Mouse (Mus musculus): ENCODE measurements around the gene Mrps27.

The Mrps27 gene

DNA sequence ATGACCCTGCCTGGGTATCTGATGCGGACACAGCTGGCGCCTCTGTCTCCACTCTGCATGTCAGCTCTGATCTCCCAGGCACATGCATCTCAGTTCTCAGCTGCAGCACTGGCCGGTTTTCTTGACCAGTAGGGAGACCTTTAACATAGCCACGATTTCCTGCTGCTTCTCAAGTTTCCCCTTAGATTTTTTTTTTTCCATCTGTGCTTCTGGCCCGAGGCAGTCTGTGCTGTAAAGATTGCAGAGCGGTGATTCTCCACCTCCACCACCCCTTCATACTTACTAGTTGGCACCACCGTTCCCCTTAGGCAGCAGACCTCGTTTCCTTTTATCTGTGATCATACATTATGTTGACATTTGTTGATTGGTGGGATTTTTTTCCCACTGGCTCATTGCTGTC is 6.6 kb downstream of the Mrps27 start:
- DNase-seq (ENCODE audit: extremely low spot score, low read depth, low spot score) = no peak

DNA sequence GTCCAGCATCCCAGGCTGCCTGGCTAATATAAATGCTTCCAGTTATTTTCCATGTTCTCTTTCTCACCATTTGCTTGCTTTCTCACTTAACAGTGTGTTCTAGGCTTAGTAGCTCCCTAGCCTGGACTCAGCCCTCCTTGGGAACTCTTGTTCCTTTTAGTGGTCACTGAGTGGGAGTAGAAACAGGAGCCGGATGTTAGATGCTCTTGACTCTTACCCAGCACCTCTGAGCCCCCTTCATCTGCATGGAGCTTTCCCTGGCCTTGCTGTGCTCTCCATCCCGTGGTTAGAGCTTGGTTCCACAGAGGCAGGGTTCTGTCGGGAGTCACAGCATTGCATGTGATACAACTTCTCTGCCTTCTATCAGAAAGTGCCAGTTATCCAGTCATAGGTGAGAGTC is 7.0 kb downstream of the Mrps27 start:
- no peak for DNase-seq (ENCODE audit: extremely low spot score, low read depth, low spot score)

DNA sequence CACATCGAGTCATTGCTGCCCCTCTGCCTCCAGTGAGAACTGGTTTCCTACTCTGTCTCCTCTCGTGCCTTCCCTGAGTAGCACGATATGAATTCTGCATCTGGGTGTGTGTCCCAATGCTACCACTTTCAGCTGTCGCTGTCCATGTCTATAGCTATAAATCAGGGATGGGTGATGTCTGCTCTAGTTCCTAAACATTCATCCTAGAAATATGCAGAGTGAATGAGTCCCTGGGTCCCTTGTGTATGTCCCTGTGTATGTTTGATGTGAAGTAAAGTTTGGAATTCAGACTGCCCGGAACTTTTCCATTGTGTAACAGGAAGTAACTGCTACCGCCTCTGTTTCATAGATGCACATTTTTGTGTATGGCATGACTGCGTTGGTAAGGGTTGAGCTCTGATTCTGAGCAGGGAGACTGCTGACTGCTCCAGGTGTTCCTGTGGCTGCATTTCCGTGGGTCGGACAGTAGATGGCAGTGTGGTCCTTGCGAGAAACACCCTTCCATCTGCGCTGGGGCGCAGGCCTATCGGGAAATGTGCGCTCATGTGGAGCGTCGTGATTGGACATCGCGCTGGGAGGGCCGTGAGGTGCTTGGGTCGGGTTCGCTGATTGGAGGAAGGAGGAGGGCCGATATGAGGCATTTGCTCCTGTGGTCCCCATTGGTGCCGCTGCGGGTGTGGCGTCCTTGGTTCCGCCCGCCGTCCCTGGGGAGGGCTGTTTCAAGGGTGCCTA is 8.3 kb downstream of the Mrps27 start:
- peak; percentile 98 for DNase-seq (ENCODE audit: extremely low spot score, low read depth, low spot score)

DNA sequence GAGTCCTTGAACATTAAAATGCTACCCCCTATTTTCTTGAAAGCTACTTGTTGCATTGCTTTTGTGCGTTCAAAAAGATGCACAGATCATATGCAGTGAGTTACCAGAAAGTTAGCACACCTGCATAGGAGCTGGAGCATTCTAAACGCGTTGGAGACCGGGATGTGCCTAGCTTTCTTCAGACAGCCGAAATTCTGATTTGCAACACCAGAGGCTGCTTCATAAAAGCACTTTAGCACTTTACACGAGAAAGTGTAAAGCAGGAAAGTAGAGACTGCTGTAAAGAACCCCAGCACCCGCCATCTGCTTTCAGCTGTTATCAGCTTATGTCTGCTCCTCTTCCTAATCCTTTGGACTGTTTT is 8.9 kb downstream of the Mrps27 start:
- no peak for DNase-seq (ENCODE audit: extremely low spot score, low read depth, low spot score)

DNA sequence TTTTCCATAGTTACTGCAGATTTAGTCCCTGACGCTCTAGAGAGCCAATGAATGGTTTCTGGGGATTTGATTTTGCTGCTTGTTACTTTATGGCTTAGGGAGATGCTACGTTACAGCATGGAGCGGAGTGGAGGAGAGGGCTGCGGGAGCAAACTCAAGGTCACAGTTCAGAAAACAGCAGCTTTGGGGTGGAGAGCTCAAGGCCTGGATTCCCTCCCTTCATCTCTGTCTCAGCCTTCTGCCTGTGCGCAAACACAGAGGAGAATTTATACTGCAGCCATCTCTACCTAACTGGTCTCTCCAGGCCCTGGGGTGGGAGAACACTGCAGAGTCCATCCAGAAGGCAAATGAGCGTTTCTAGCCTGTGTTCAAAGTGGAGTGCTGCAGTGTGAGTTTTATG is 10.5 kb downstream of the Mrps27 start:
- DNase-seq (ENCODE audit: extremely low spot score, low read depth, low spot score) = no peak

DNA sequence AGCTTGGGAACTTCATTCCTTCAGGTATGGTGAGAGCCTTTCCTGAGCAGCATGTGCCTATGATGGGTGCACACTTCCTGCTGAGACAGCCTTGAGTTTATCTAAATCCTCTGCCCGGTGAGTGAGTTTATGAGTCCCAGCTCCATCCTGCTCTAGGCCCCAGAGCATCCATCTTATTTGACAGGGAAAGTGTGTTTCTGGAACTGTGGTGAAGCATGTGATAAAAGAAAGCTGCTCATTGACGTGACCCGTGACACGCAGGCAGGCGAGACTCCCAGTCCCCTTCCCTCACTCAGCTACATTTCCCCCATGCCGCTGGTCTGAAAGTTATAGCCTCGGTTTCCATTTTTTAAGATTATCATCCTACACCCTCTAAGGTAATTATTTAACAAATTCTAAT is 11.3 kb downstream of the Mrps27 start:
- DNase-seq (ENCODE audit: extremely low spot score, low read depth, low spot score) = no peak

DNA sequence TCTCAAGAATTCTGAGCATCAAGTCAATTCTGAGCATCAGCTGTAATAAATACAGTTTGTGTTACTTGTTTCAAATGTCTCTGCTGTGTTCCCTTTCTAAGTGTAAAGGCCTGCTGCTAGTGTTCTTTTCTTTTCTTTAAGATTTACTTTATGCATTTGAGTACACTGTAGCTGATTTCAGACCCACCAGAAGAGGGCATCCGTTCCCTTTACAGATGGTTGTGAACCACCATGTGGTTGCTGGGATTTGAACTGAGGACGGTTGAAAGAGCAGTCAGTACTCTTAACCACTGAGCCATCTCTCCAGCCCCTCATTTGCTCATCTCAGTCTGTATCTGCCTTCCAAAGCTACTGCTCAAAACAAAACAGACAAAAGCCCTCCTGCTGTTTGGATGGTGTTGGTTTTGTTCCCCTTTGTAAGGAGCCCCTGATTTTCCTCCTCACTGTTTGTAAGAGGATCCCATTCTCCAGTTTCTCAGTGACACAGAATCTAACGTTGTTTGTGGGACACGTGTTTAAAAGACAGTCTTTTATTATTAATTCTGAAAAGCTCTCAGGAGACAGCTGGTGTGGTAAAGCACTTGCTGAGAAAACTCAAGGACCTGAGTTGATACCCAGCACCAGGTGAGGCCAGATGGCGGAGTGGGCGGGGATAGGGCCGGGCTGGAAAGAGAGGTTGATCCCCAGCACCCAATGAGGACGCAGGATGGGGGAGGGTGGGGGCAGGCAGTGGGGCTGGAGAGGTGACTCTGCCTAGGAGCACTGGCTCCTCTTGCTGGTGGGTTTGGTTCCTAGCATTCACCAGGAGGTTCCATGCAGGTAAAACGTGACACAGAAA is 12.1 kb downstream of the Mrps27 start:
- no peak for DNase-seq (ENCODE audit: extremely low spot score, low read depth, low spot score)

DNA sequence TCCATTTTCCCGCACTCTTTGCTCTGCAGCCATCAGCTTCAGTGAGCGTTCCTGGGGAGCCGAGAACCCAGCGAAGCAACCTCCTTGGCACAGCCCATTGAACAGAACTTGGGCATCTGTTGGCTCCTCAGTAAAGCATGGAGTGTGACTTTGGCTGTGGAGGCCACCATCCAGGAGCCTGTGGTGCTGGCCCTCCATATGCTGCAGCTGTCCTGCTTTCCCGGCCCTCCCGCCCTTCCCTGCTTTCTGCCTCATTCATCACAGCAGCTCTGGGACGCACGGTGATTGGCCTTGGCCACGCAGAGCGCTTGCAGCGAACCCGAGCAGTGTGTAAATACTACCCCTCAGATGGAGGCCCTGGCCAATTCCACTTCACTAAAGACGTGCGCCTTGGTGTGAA is 14.3 kb downstream of the Mrps27 start:
- DNase-seq (ENCODE audit: extremely low spot score, low read depth, low spot score) = no peak

DNA sequence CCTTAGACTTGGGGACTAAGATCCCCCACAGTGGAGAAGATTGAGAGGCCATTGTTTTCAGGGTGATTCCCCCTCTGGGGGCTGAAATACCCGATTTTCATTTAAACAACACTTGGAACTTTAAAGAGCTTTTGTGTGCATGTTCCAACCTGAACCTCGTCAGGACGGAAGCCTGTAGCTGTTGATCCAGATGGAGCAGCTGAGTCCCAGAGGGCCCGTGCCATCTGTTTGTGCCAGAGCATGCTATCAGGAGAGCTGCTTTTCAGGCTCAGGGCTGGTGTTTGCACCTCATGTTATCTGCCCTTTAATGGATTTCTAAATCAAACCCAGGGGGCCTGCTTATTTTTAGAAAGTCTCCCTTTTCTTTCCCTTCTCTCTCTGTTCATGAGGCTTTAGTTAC is 19.3 kb downstream of the Mrps27 start:
- DNase-seq (ENCODE audit: extremely low spot score, low read depth, low spot score) = no peak

DNA sequence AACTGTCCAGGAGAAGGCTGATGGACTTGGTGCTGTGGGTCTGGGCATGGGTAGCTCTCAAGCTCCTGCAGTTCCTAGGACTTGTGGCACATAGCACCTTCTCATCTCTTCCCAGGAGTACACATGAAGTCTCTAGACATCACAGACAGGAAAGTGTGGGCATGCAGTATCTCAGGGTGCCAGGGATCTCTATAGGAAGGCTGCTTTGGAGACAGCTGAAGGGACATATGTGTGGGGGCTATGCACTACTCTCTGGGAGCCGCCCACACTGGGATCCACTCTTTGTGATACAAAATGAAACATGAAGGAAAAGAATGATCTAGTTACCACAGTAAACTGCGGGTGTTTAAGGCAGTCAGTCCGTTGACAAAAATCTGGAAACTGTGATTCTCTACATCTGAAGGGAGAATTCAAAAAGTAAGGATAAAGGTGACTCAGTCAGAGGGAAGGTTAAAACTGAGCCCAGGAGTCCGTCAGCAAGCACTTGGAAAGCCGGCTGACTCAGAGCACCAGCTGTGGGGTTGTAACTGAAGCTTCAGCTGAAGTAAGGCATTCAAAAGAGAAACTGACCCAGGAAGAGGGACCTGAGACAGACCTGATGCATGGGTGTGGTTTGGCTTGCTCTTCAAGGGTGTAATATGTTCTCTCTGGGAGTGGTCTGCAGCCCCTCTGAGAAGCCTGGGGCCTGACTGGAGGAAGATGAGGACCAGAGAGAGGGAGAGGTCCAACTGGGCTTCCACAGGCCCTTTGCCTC is 22.0 kb downstream of the Mrps27 start:
- no peak for DNase-seq (ENCODE audit: extremely low spot score, low read depth, low spot score)

DNA sequence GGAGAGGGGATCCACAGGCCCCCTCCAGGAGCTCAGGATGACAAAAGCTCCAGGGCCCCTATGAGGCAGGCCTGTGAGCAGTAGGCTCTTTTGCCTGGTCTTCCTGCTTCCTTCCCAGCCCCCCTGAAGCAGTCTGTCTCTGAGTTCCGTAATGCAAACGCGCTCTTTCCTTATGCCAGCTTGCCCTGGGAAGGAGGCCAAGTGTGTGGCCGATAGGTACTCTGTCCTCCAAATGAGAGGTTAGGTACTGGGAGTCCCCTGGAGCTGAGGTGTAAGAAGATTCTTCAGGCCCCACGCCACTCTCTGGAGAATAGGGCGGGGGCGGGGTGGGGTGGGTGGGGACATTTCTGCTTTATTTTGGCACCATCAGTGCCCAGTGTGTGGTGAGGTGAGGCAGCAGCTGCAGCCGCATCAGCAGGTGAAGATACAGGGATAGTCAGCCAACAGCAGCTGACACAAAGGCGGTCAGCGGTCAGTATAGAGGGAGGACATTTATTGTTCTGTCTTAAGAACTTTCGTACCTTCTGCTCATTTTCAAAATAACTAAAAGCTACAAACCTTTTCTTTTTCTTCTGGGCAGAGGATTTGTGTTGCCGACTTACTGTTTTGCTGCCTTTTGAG is 23.1 kb downstream of the Mrps27 start:
- no peak for DNase-seq (ENCODE audit: extremely low spot score, low read depth, low spot score)

DNA sequence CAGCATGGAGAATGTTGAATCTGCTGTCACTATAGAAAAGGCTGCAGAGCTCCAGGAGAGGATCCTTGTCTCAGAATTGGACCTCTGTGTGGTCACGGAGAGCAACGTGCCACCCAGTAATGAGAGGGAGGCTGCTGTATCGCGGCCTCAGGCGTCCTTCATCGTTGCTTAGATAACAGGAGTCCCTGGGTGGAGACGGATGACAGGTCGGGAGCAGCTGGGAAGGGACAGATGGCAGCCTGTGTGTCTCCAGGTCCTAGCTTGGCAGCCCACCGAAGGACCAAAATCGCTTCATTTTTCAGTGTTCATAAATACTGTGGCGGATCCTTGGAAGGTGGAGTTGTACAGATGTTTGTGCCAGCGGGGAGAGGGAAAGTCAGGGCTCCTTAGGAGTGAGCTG is 24.5 kb downstream of the Mrps27 start:
- no peak for DNase-seq (ENCODE audit: extremely low spot score, low read depth, low spot score)

DNA sequence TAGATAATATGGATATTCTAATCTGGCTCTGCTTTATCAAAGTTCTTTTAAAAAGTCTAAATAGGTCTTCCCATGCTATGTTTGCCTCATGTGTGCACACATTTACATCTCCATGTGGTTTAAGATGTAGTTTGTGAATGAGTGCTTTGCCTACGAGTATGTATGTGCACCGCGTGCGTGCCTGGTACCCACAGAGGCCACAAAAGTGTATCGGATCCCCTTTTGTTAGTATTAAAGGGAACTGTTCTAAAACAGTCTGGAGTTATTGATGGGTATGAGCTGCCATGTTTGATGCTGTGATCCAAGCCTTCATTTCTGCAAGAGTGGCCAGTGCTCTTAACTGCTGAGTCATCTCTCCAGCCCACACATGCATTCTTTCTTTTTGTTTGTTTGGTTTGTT is 26.7 kb downstream of the Mrps27 start:
- DNase-seq (ENCODE audit: extremely low spot score, low read depth, low spot score) = no peak

DNA sequence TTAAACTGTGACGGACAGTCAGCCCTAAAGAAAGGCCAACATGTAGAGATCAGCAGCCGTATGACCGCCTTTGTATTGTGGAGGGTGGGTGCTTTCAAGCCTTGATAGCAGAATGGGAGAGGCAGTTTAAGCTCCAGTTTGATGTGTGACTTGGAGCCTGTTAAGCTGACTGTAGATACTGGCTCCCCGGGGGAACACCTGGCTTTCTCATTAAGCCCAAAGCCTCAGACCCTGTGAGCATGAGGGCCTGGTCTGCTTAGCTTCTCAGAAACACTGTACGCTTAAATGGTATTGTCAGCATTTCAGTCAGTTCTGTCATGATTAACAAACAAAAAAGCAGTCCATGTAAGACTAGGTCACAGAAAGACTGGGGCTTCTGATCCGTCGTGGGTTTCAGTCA is 29.1 kb downstream of the Mrps27 start:
- DNase-seq (ENCODE audit: extremely low spot score, low read depth, low spot score) = no peak

DNA sequence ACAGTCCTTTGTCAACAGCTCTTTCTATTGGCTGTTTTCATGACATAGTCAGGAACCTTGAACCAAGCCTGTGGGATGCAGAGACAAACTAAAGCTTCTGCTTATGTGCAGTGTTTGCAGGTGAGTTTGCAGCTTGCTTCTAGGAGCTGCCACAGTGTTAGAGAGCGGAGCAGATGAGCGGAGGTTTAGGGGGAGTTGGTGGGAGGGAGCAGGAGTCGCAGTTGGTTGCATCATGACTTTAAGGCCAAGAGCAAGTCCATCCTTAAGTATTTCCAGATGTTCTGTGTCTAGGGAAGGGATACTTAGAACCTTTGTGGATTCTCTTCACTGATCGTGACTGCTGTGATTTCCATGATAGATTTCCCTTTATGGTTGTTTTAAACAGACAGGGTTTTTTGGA is 29.6 kb downstream of the Mrps27 start:
- DNase-seq (ENCODE audit: extremely low spot score, low read depth, low spot score) = no peak

DNA sequence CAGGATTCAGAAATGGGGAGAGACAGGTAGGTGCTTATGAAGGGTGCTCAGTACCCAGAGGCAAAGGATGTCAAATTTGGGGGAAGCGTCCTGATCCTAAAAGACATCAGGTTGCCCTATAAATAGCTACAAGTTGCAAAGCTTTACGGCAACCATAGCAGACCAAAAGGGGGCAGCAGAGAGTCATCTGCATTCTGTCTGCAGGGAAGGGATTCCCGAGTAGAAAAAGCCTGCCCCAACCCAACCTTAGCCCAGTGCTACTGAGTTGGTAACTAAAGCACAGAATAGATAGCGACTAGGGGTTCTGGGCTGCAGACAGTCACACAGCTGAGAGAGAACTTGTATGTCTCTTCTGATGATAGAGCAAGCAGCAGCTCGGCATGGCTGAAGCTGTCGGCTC is 31.0 kb downstream of the Mrps27 start:
- peak; percentile 79 for DNase-seq (ENCODE audit: extremely low spot score, low read depth, low spot score)

DNA sequence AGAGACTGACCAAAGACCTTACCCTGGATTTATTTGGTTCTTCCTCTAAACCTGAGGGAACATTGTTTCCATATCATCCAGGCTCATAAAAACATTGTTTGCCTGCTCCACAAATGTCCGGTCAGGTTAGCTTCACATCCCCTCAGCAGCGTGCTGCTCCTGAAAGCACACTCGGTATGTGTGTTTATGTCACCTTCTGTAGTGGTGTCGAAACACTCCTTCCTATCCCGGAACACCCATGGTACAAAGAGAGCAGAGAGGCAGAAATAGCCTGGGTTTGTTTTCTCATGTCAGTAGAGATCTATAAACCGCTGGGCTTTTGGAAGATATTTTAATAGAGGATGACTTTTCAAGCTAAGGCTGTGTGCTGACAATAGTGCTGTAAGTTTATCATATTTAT is 32.5 kb downstream of the Mrps27 start:
- DNase-seq (ENCODE audit: extremely low spot score, low read depth, low spot score) = no peak

DNA sequence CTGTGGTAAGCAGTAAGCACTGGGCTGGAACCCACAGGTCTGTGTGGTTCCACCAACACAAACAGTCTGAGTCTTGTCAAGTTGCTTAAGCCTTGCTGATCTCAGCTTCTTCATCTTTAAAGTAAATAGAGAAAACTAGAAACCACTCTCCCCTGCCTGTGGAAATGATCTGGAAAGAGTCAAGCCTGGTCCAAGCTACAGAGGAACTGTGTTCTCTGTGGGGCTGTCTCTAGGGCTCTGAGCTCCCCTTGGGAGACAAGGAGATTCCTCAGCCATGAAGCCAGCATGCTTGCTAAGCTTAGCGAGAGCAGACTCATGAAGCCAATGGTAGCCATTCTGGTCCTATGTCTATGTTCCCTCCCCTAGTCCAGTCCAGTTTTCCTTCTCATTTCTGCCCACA is 33.6 kb downstream of the Mrps27 start:
- no peak for DNase-seq (ENCODE audit: extremely low spot score, low read depth, low spot score)

DNA sequence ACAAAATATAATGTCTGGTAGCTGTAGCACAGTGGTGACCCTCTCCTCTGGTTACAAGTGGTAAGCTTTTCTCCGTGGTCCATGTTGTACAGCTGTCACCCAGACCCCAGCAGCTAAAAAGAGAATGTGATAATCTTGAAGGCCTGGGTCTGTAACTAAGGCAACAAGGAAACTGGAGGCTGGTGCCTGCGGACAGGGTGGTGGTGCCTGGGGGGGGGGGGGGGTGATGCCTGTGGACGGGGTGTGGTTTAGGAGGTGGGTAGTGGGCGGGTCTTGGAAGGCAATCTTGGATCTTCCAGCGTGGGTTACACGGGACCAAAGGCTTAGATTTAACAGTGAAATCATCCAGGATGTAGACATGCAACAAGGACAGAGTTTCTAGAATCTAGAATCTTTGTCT is 37.8 kb downstream of the Mrps27 start:
- DNase-seq (ENCODE audit: extremely low spot score, low read depth, low spot score) = no peak

DNA sequence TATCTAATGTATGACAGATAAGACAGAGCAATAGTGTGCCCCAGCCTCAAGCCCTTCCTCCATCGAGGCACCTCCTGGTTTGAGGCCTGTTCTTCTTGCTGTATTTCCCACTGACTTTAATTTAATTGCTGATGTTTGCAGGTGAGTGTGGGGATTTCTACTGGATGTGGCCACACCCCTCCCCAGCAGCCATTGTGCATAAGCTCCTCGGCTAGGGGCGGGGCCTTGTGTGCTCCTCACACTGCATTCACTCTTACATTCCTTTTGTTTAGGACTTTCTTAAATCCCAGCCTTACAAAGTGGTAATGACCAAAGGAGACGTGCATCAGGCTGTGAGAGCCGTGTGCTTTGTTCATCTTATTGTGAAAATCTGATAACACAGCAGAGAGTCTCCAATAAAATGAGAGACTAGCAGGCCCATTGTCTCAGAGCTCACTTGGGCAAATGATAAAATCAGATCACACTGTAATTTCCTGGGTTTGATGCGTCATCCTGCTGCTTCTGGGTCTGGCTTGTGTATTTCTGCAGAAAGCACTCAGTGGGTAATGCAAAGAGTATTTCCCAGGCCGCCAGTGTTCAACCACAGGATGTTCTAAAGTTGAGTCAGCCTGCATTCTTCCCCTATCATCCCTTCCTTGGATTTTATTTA is 40.1 kb downstream of the Mrps27 start:
- no peak for DNase-seq (ENCODE audit: extremely low spot score, low read depth, low spot score)

DNA sequence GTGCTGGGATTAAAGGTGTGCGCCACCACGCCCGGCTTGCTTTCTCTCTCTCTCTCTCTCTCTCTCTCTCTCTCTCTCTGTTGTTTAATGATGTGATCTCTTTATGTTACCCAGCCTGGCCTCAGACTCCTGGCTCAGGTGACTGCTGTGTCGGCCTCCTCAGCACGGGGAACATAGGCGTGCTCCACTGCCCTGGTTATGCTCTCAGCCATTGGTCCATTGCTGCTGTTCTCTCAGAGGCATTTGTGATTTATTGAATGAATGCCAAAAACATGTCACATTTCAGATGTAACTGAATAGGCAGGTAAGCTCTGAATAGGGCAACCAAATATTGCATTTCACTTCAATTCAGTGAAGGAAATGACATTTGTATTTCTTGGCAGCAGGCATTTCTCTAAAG is 41.3 kb downstream of the Mrps27 start:
- DNase-seq (ENCODE audit: extremely low spot score, low read depth, low spot score) = no peak

Data from hindlimb bud, embryonic 11.5 days (tissue).